Mouse (Mus musculus): ENCODE results near the gene Ube2q2.

- TF ChIP-seq POLR2AphosphoS2 (IDR thresholded peaks at IDR 0.05; ENCODE audit: insufficient read length, low read depth) (no peak), E2F4 (IDR thresholded peaks at IDR 0.05; ENCODE audit: insufficient read depth) (no peak), POLR2A (IDR thresholded peaks at IDR 0.05; ENCODE audit: insufficient read length, low read depth) (no peak), MYOD1 (IDR thresholded peaks at IDR 0.05; ENCODE audit: control insufficient read depth in 1 of 3, insufficient read length in 2 of 3, low read depth in 2 of 3) (no peak), MYOG (IDR thresholded peaks at IDR 0.05; ENCODE audit: control insufficient read depth in 1 of 3, insufficient read depth in 1 of 3, insufficient read length in 2 of 3, low read depth in 2 of 3) (no peak), MAX (IDR thresholded peaks at IDR 0.05; ENCODE audit: low read depth) (no peak), REST (IDR thresholded peaks at IDR 0.05; ENCODE audit: insufficient read depth, insufficient read length) (no peak), TCF12 (IDR thresholded peaks at IDR 0.05; ENCODE audit: insufficient read depth, poor library complexity, severe bottlenecking) (no peak)
These were observed 26.1 kb upstream of the Ube2q2 start for GRCm38 (mm10) chr9:55122586-55122985.
